8 mouse cellular contexts compared by ENCODE assay signal in genomic region chr3:21479021-21479795, GRCm38 (mm10).
DNase-seq lines count a peak whose midpoint lies in the region.

No protein-coding gene starts in this region.

- WGBS in hindbrain, embryonic 10.5 days: 49% methylated on average over 5 of the region's 5 CpGs

- no peaks in the 10 kb centered on the region for H3K27me3 ChIP-seq in hindbrain, embryonic 10.5 days (ENCODE audit: insufficient read depth, poor library complexity, severe bottlenecking)

- peak; percentile 49 to 62 for DNase-seq in cerebellum, postnatal 14 days
- DNase-seq in cerebellum, adult 9-11 months: no peak
- peak; percentile 55 to 64 for DNase-seq in frontal cortex, postnatal 14 days (ENCODE audit: low spot score in 2 of 2)
- peak; percentile 26 for DNase-seq in hindbrain, embryonic 10.5 days (ENCODE audit: low spot score)
- peak; percentile 66 to 84 for DNase-seq in layer of hippocampus, postnatal 14 days (ENCODE audit: low spot score in 2 of 2)
- peak; percentile 50 for DNase-seq in mesoderm, embryonic 11.5 days (ENCODE audit: low read depth, low spot score)
- DNase-seq in skeletal muscle tissue, adult 2 months (ENCODE audit: low read depth, low spot score): peak; percentile 69
- no peak for DNase-seq in spleen, adult 18-20 months

- H3K9me3 ChIP-seq in hindbrain, embryonic 10.5 days: no peaks in the 10 kb centered on the region

- no peaks in the 10 kb centered on the region for H3K36me3 ChIP-seq in hindbrain, embryonic 10.5 days

- H3K27ac ChIP-seq in hindbrain, embryonic 10.5 days: peak overlapping the region; percentile 64

- H3K4me1 ChIP-seq in hindbrain, embryonic 10.5 days (replicated peaks): peaks cover 9% of the 10 kb centered on the region

- no peak overlapping the region for H3K4me3 ChIP-seq in hindbrain, embryonic 10.5 days

Comparison
In these comparisons a context has a peak if more than half of its experiments do, and no peak if none do; other contexts are left out.
1. DNase-seq: peak in cerebellum, postnatal 14 days (2 of 2), frontal cortex, postnatal 14 days (2 of 2), hindbrain, embryonic 10.5 days (single experiment), layer of hippocampus, postnatal 14 days (2 of 2), mesoderm, embryonic 11.5 days (single experiment) and skeletal muscle tissue, adult 2 months (single experiment); none in cerebellum, adult 9-11 months (single experiment) and spleen, adult 18-20 months (0 of 2).